Mouse (Mus musculus): Measurements from ENCODE around the gene Prune2.

Gene Prune2

DNA sequence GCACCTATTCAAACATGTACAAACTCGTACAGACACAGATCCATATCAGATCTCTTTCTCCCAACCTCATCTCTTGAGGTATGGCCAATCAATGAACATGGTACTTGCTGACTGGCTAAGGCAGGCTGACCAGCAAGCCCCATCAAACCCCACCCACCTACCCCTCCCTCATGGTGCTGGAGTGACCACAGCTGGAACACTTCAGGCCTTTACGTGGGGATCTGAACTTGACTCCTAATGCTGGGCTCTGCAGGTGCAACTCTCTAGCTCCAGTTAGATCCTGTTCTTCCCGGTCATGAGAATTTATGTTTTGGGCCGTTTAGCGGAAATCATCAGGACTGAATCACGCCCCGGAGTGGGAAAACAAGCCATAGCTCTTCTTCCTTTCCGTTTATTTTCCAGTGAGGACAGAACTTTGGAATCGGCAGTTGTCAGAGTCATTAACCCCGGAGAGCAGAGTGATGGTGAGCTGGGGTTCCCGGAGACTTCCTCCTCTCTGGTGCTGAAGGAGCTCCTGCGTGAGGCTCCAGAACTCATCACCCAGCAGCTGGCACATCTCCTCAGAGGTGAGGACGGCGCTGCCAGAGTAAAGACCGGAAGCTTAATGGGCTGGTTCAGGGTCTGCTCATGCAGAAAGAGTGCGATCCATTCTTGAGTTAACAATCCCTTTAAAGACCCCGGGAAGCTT lies 50.4 kb downstream of the Prune2 start:
- DNase-seq = no peak

GRCm38 (mm10) chr19:17011261-17011995 lies 55.5 kb downstream of the Prune2 start:
- DNase-seq = no peak

GRCm38 (mm10) chr19:17013085-17013484 lies 57.2 kb downstream of the Prune2 start:
- no peak for DNase-seq

- DNase-seq = no peak
Measured at GRCm38 (mm10) chr19:17014337-17015124, 58.6 kb downstream of the Prune2 start.

GRCm38 (mm10) chr19:17024748-17025147 lies 68.8 kb downstream of the Prune2 start:
- no peak for DNase-seq

DNA sequence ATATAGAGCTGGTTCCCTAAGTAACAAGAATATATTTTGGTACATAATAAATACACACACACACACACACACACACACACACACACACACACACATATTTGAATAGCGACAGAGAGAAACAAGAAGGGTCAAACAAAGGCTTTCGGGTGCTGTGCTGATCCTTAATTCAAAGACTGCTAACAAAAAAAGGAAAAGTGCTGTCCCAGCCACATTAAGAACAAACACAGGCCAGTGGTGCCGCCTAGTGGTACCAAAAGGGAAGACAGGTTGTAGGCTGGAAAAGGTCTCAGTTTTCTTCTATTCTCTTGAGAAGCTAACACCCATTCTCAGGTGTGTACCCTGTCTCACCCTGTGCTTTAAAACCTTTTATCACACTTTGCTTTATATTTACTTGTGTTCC lies 74.4 kb downstream of the Prune2 start:
- peak; percentile 59 for DNase-seq

DNA sequence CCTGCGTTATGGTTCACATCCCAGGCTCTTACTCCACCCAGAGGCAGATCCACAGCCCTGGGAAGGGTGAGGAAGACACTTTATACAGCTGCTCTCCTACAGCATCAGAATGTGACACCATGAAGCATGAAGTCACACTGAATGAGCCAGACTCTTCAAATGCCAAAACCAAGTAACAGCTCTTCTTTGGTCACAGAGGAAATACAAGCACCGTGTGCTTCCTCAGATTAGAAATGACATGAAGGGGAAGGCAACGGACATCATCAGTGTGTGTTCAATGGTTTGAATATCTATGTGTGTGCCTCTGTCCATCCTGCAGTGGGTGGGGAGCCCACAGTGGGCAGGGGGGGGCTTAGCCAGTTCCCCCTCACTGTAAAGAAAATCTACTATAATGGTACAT lies 76.4 kb downstream of the Prune2 start:
- DNase-seq = no peak

DNA sequence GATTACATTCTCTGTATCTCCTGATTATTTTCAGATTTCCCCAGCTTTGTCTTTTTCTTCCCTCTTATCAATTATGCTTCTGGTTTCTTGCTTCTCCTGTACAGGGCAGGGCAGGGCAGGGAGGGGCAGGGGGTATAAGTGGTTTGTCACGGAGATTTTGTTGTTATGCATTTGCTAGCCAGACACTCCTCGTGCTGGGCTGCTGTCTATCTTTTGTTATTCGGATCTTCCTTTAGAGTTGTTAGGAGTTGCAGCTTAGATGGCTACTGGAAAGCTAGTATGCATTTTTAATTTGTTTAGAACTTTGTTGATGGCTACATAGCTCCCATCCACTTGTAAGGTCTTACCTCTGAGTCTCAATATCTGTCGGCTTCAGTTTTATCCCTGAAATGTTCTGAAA lies 91.0 kb downstream of the Prune2 start:
- DNase-seq = no peak

- DNase-seq = no peak
Measured at GRCm38 (mm10) chr19:17055892-17056291, 100.0 kb downstream of the Prune2 start.

DNA sequence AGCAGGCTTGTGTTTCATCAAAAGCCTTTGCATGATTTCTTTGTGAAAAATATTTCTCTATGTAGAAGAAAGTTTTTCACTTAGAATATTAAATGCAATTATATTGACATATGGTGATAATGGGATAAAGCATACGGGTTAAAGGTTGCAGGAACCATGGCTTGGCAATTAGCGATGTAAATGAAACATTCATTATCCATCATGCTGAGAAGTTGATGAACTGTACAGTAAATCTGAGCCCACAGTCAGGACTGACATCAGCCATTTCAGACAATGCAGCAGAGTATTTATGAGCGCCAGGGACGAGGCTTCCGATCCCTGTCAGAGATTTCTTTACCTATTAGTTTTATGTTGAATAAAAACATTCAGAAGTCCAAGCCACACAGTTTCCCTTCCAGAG lies 104.2 kb downstream of the Prune2 start:
- no peak for DNase-seq

- no peak for DNase-seq
Measured at GRCm38 (mm10) chr19:17064421-17064820, 108.5 kb downstream of the Prune2 start.

DNA sequence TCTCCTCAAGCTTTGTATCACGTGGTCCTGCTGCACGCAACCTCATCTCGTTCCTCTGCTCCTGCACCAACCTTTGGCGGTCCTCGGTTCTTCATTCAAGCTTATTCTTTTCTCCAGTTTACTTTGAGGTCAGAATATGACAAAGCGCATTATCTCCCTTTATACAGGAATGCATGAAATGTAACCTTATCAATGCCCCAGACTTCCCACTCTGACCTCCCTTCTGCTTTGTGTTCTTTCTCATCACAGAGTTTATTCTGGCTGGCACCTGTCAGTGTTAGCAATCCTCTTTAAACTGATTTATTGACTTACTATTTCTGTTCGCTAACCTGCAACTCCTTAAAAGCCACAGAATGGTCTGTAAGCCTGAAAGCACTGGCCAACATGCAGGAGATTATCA lies 113.1 kb downstream of the Prune2 start:
- DNase-seq = no peak

DNA sequence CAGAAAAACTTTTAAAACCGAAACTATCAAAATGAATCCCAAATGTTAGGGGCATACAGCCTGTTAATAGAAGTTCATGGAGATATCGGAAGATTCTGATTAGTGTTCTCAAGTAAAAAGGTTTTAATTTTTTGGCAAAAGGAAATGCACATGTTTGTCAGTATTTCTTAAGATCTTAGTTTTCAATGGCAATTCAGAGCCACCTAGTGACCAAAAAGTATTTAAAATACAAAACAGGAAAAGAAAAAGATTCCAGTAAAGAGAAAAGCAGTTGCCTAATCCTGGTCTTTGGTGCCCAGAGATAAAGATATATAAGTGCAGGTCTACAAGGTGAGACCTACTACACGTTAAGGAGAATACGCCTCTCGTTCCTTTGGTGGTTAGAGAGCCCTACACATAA lies 115.3 kb downstream of the Prune2 start:
- DNase-seq = no peak

- no peak for DNase-seq
Measured at GRCm38 (mm10) chr19:17072245-17072644, 116.3 kb downstream of the Prune2 start.

- no peak for DNase-seq
Measured at GRCm38 (mm10) chr19:17078643-17079316, 122.9 kb downstream of the Prune2 start.

DNA sequence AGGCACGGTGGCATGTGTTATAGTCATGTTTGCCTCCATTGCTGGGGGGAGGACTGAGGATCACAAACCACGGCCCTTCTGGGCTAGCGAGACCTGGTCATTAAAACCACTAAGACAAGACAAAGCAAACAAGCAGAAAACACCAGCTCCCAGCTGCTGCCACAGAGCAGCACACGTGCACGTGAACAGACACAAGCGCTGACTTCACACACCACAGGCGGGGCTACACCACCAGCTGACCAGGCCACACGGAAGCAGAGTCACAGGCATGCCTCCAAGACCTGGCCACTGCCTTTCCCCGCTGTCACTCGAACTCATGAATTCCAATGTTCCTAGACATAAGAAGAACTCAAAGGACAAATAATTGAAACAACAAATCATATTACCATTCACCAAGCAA lies 125.5 kb downstream of the Prune2 start:
- no peak for DNase-seq

GRCm38 (mm10) chr19:17094067-17094466 lies 138.1 kb downstream of the Prune2 start:
- DNase-seq = no peak

GRCm38 (mm10) chr19:17096338-17096737 lies 140.4 kb downstream of the Prune2 start:
- DNase-seq = no peak

GRCm38 (mm10) chr19:17097210-17097609 lies 141.3 kb downstream of the Prune2 start:
- DNase-seq = no peak

DNA sequence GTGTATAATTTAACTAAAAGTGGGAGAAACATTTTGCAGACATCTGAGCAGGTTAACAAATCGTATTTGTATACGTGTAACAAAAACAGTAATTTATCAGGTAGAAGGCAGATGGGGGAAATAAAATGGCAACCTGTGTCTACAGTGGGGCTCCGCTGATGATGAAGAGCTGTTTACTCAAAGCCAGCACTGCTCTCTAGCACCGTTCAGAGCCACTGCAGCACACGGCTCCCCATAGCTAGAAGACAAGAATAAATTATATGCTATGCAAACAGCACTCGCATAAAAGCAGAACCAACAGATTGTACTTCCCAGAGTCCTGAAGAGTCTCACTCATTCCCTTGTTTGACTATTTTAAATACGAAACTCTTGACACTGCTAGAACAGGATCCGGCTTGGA lies 152.9 kb downstream of the Prune2 start:
- no peak for DNase-seq

DNA sequence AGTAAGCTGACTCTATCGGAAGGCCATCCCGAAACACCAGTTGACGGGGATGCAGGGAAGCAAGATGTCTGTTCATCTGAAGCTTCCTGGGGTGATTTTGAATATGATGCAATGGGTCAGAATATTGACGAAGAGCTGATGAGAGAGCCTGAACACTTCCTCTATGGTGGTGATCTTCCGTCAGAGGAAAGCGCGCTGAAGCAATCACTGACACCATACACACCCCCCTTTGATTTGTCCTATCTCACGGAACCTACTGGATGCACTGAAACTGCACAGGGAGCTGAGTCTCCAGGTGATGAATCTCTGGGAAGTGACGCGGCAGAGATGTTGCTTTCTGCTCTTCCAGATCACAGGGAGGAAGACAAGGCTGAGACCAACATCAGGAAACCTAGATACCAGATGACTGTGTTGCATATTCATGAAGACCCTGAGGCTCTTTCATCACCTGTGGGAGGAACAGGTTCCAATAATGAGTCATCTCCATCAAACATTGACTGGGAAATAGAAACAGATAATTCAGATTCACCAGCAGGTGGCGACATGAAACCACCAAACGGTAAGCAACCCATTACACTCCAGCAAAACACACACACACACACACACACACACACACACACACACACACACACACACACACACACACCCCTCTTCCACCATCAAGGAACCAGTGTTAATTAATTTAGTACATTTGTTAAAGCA lies 168.3 kb downstream of the Prune2 start:
- peak; percentile 51 for DNase-seq

GRCm38 (mm10) chr19:17125380-17125779 lies 169.5 kb downstream of the Prune2 start:
- no peak for DNase-seq

- DNase-seq = no peak
Measured at GRCm38 (mm10) chr19:17130544-17130943, 174.6 kb downstream of the Prune2 start.
